Mouse (Mus musculus) limb, embryonic 11.5 days (tissue): ENCODE results near the gene Zfp629. TPM values are rescaled to one million over a fixed set of nuclear protein-coding genes. Genes with fewer than 3 reads are reported as not detected.

ENCODE experiments used
- ATAC-seq: fragments of 200-750 bp; cut with Nextera tagmentation; 2 replicates; pipeline ENCODE4 v1.8.0; 2017; ENCODE audit warnings: low read depth; ENCODE audit not compliant: insufficient number of reproducible peaks, low FRiP score, low TSS enrichment
- DNase-seq: peaks from one replicate; pipeline ENCODE4 v3.0.0-alpha.2; 2015; ENCODE audit warnings: low spot score
- H3K27ac ChIP-seq: fragments of 300-500 bp; sonication (generic); replicated peaks from 2 replicates; pipeline ENCODE4 v1.5.1; 2014; ENCODE audit warnings: low read depth, mild to moderate bottlenecking, low read length
- H3K27me3 ChIP-seq: fragments of 300-500 bp; sonication (generic); 2 replicates; pipeline ENCODE4 v1.6.1; 2014; ENCODE audit warnings: mild to moderate bottlenecking, low read length, mixed read lengths; ENCODE audit not compliant: control insufficient read depth, insufficient read depth
- H3K36me3 ChIP-seq: fragments of 300-500 bp; sonication (generic); 2 replicates; pipeline ENCODE4 v1.6.1; 2014; ENCODE audit warnings: mild to moderate bottlenecking, low read length, moderate library complexity, mixed read lengths; ENCODE audit not compliant: control insufficient read depth, insufficient read depth
- H3K4me1 ChIP-seq: fragments of 300-500 bp; sonication (generic); 2 replicates; pipeline ENCODE4 v1.6.1; 2014; ENCODE audit warnings: low read length, mixed read lengths; ENCODE audit not compliant: control insufficient read depth, insufficient read depth
- H3K4me2 ChIP-seq: fragments of 300-500 bp; sonication (generic); 2 replicates; pipeline ENCODE4 v1.6.1; 2014; ENCODE audit warnings: low read depth, mild to moderate bottlenecking, moderate library complexity; ENCODE audit not compliant: severe bottlenecking
- H3K4me3 ChIP-seq: fragments of 300-500 bp; sonication (generic); 2 replicates; pipeline ENCODE4 v1.5.1; 2014; ENCODE audit warnings: low read depth, low read length
- H3K9ac ChIP-seq: fragments of 300-500 bp; sonication (generic); 2 replicates; pipeline ENCODE4 v1.6.1; 2014; ENCODE audit warnings: mild to moderate bottlenecking, low read length
- H3K9me3 ChIP-seq: fragments of 300-500 bp; sonication (generic); 2 replicates; pipeline ENCODE4 v1.6.1; 2016; ENCODE audit warnings: low read length; ENCODE audit not compliant: control insufficient read depth
- WGBS: fragments of 180-500 bp; shearing (Covaris S2); extraction: QIAGEN DNeasy Blood & Tissue Kit; methylation state at CpG from one replicate; pipeline ENCODE4 v1.1.7; 2014; 5-methylcytosine and 5-hydroxymethylcytosine counted together
- polyA plus RNA-seq: library from polyadenylated mRNA; unstranded; fragments of >200 nt; fragmentation: Nextera tagmentation; extraction: Ambion mirVana; gene quantifications from 2 replicates; pipeline ENCODE4 v1.2.1, GENCODE M21; 2014

Zfp629 gene
- polyA plus RNA-seq, 1 experiment from 2014 or later, result 28.0 TPM

- Histone ChIP-seq H3K36me3 (peaks cover 31% of the 10 kb centered on the region), H3K4me3 (no peak overlapping the region)
- DNase-seq, result no peak
These were observed 4.0 kb downstream of the Zfp629 start for GRCm38 (mm10) chr7:127611561-127611960.

GRCm38 (mm10) chr7:127611011-127611410, 4.6 kb downstream of the Zfp629 start:
- no peaks in the 10 kb centered on the region for H3K9me3 ChIP-seq
- ATAC-seq (no peak), DNase-seq (no peak)
- no peaks in the 10 kb centered on the region for H3K4me1 ChIP-seq
- WGBS, result 97% methylated on average over 29 of the region's 29 CpGs
- H3K36me3 ChIP-seq, result peaks cover 31% of the 10 kb centered on the region
- H3K27ac ChIP-seq, result no peak overlapping the region
- no peaks in the 10 kb centered on the region for H3K27me3 ChIP-seq
- H3K9ac ChIP-seq, result no peak overlapping the region
- no peak overlapping the region for H3K4me2 ChIP-seq
- H3K4me3 ChIP-seq, result no peak overlapping the region

More at GRCm38 (mm10) chr7:127611561-127611960, 4.0 kb downstream of the Zfp629 start:
- H3K4me2 ChIP-seq, result no peak overlapping the region
- H3K9ac ChIP-seq, result no peak overlapping the region
- H3K4me1 ChIP-seq, result no peaks in the 10 kb centered on the region
- no peak for ATAC-seq
- no peak overlapping the region for H3K27ac ChIP-seq
- 94% methylated on average over 26 of the region's 26 CpGs for WGBS
- no peaks in the 10 kb centered on the region for H3K9me3 ChIP-seq
- no peaks in the 10 kb centered on the region for H3K27me3 ChIP-seq

- no peaks in the 10 kb centered on the region for H3K9me3 ChIP-seq
- ATAC-seq (no peak), DNase-seq (no peak)
- 91% methylated on average over 6 of the region's 6 CpGs for WGBS
- no peak overlapping the region for H3K4me2 ChIP-seq
- no peak overlapping the region for H3K9ac ChIP-seq
- no peak overlapping the region for H3K27ac ChIP-seq
- H3K4me3 ChIP-seq, result no peak overlapping the region
- H3K4me1 ChIP-seq, result no peaks in the 10 kb centered on the region
- H3K36me3 ChIP-seq, result peaks cover 35% of the 10 kb centered on the region
- H3K27me3 ChIP-seq, result no peaks in the 10 kb centered on the region
These were observed 8.4 kb downstream of the Zfp629 start for GRCm38 (mm10) chr7:127607150-127607549.

GRCm38 (mm10) chr7:127604256-127604655, 11.3 kb downstream of the Zfp629 start:
- Histone ChIP-seq H3K4me2 (no peak overlapping the region), H3K9ac (no peak overlapping the region), H3K27ac (no peak overlapping the region), H3K27me3 (no peaks in the 10 kb centered on the region), H3K4me1 (no peaks in the 10 kb centered on the region), H3K36me3 (peaks cover 27% of the 10 kb centered on the region), H3K4me3 (no peak overlapping the region), H3K9me3 (no peaks in the 10 kb centered on the region)
- no peak for ATAC-seq
- WGBS, result 89% methylated on average over 10 of the region's 10 CpGs
- DNase-seq, result no peak

GRCm38 (mm10) chr7:127602903-127603302, 12.7 kb downstream of the Zfp629 start:
- WGBS, result 90% methylated on average over 2 of the region's 2 CpGs
- Histone ChIP-seq H3K4me1 (no peaks in the 10 kb centered on the region), H3K4me2 (no peak overlapping the region), H3K27ac (no peak overlapping the region), H3K36me3 (peaks cover 26% of the 10 kb centered on the region), H3K9me3 (no peaks in the 10 kb centered on the region), H3K9ac (no peak overlapping the region), H3K4me3 (no peak overlapping the region), H3K27me3 (no peaks in the 10 kb centered on the region)
- ATAC-seq (no peak), DNase-seq (no peak)

- 85% methylated on average over 4 of the region's 4 CpGs for WGBS
- ATAC-seq (no peak), DNase-seq (no peak)
- Histone ChIP-seq H3K9me3 (no peaks in the 10 kb centered on the region), H3K9ac (no peak overlapping the region), H3K4me2 (no peak overlapping the region), H3K36me3 (peaks cover 37% of the 10 kb centered on the region), H3K4me1 (no peaks in the 10 kb centered on the region), H3K4me3 (no peak overlapping the region), H3K27ac (no peak overlapping the region), H3K27me3 (no peaks in the 10 kb centered on the region)
These were observed 13.9 kb downstream of the Zfp629 start for GRCm38 (mm10) chr7:127601735-127602134.

GRCm38 (mm10) chr7:127600612-127601011, 15.0 kb downstream of the Zfp629 start:
- Histone ChIP-seq H3K9ac (no peak overlapping the region), H3K9me3 (no peaks in the 10 kb centered on the region), H3K27ac (no peak overlapping the region), H3K27me3 (no peaks in the 10 kb centered on the region), H3K36me3 (peaks cover 45% of the 10 kb centered on the region), H3K4me2 (no peak overlapping the region), H3K4me3 (no peak overlapping the region), H3K4me1 (no peaks in the 10 kb centered on the region)
- no peak for ATAC-seq
- no peak for DNase-seq
- WGBS, result 96% methylated on average over 7 of the region's 7 CpGs

- 93% methylated on average over 17 of the region's 17 CpGs for WGBS
- Histone ChIP-seq H3K4me2 (no peak overlapping the region), H3K27ac (no peak overlapping the region), H3K9me3 (no peaks in the 10 kb centered on the region), H3K4me3 (no peak overlapping the region), H3K9ac (no peak overlapping the region), H3K36me3 (peaks cover 56% of the 10 kb centered on the region), H3K27me3 (no peaks in the 10 kb centered on the region), H3K4me1 (no peaks in the 10 kb centered on the region)
- DNase-seq (no peak), ATAC-seq (no peak)
These were observed 18.9 kb downstream of the Zfp629 start for GRCm38 (mm10) chr7:127596747-127597146.

GRCm38 (mm10) chr7:127592575-127592974, 23.0 kb downstream of the Zfp629 start:
- Histone ChIP-seq H3K27ac (no peak overlapping the region), H3K4me2 (no peak overlapping the region), H3K9me3 (no peaks in the 10 kb centered on the region), H3K36me3 (peaks cover 44% of the 10 kb centered on the region), H3K4me1 (peaks cover 3% of the 10 kb centered on the region), H3K4me3 (no peak overlapping the region), H3K27me3 (no peaks in the 10 kb centered on the region), H3K9ac (no peak overlapping the region)
- DNase-seq (no peak), ATAC-seq (no peak)
- 87% methylated on average over 14 of the region's 14 CpGs for WGBS
